Mouse (Mus musculus) liver, adult 2 months (tissue): Measurements from ENCODE around the gene Pop4. TPM values are rescaled to one million over a fixed set of nuclear protein-coding genes. Genes with fewer than 3 reads are reported as not detected.
A peak's percentile ranks its signal among the peaks of the same experiment; 100 is the strongest.

ENCODE experiments used
- DNase-seq: peaks from one replicate; pipeline ENCODE4 v3.0.0-alpha.2; 2011; ENCODE audit warnings: low read depth, low spot score; ENCODE audit errors: extremely low read depth
- H3K27ac ChIP-seq: fragments of 200-500 bp; replicated peaks from 2 replicates; pipeline ENCODE4 v1.5.1; 2012; ENCODE audit warnings: low read depth, mild to moderate bottlenecking, control low read depth, inconsistent platforms, low read length; ENCODE audit not compliant: insufficient read depth
- H3K27me3 ChIP-seq: fragments of 200-500 bp; 2 replicates; pipeline ENCODE4 v1.6.1; 2012; ENCODE audit warnings: mild to moderate bottlenecking, moderate library complexity, low read length, inconsistent platforms; ENCODE audit not compliant: control insufficient read depth, insufficient read depth
- H3K36me3 ChIP-seq: fragments of 200-500 bp; 2 replicates; pipeline ENCODE4 v1.6.1; 2012; ENCODE audit warnings: low read length, inconsistent platforms; ENCODE audit not compliant: control insufficient read depth, insufficient read depth
- H3K4me1 ChIP-seq: fragments of 200-500 bp; 2 replicates; pipeline ENCODE4 v1.6.1; 2011; ENCODE audit warnings: low read length; ENCODE audit not compliant: control insufficient read depth, insufficient read depth
- H3K4me3 ChIP-seq: fragments of 200-500 bp; 2 replicates; pipeline ENCODE4 v1.5.1; 2011; ENCODE audit warnings: low read depth, mild to moderate bottlenecking, control low read depth, low read length, moderate library complexity; ENCODE audit not compliant: insufficient read depth
- H3K79me2 ChIP-seq: fragments of 200-500 bp; 2 replicates; pipeline ENCODE4 v1.6.1; 2012; ENCODE audit warnings: inconsistent platforms, mild to moderate bottlenecking, low read length, moderate library complexity; ENCODE audit not compliant: control insufficient read depth, insufficient read depth
- H3K9ac ChIP-seq: fragments of 200-500 bp; 2 replicates; pipeline ENCODE4 v1.6.1; 2012; ENCODE audit warnings: low read depth, mild to moderate bottlenecking, control low read depth, inconsistent platforms, low read length
- CTCF ChIP-seq: fragments of 200-500 bp; IDR thresholded peaks from 2 replicates; pipeline ENCODE4 v1.5.1; 2011; ENCODE audit warnings: low read depth, low read length, control low read depth
- POLR2A ChIP-seq: fragments of 200-500 bp; IDR thresholded peaks from 2 replicates; pipeline ENCODE4 v1.6.1; 2011; ENCODE audit warnings: low read length, control low read depth; ENCODE audit not compliant: insufficient read depth; ENCODE audit errors: extremely low read depth
- whole genome bisulfite sequencing: fragments of 180-500 bp; shearing (Covaris S2); methylation state at CpG from one replicate; pipeline ENCODE4 v1.1.7; 2018; 5-methylcytosine and 5-hydroxymethylcytosine counted together
- polyA plus RNA-seq: library from polyadenylated mRNA; depleted of rRNA; stranded (reverse); fragments of >200 nt; gene quantifications from 2 replicates; pipeline ENCODE4 v1.2.3, GENCODE M21; 2012
- total RNA-seq: library from RNA; depleted of rRNA; stranded (reverse); fragments of >200 nt; gene quantifications from 2 replicates; pipeline ENCODE4 v1.2.3, GENCODE M21; 2014

Gene Pop4
- total and polyA plus RNA-seq, 2 experiments: 7.2 to 12.8 TPM

DNA sequence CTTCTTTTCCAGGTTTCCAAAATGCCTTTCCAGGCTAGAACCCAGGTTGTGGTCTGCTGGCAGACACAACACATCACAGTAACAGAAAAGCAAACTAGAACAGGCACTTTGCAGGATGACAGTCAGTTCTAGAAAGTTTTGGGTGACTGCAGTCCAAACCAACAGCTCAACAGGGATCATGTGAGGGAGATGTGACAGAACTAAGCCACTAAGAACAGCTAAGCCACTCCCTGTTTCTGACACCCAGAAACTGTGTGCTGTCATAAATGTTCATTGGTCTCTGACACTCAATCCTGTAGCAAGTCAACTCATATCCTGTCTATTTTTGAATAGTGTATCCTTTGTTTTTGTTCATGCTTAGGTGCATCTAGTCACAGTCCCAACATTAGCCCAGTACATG lies 34.1 kb downstream of the Pop4 start:
- no peak for TF ChIP-seq CTCF
- no peak for TF ChIP-seq POLR2A
- Histone ChIP-seq H3K79me2 (no peaks in the 10 kb centered on the region), H3K4me1 (peaks cover 8% of the 10 kb centered on the region), H3K36me3 (no peaks in the 10 kb centered on the region), H3K27ac (peak overlapping the region; percentile 15; the same call in 1 of the 2 replicates), H3K4me3 (no peak overlapping the region), H3K27me3 (no peaks in the 10 kb centered on the region), H3K9ac (no peak overlapping the region)
- DNase-seq: peak; percentile 70

DNA sequence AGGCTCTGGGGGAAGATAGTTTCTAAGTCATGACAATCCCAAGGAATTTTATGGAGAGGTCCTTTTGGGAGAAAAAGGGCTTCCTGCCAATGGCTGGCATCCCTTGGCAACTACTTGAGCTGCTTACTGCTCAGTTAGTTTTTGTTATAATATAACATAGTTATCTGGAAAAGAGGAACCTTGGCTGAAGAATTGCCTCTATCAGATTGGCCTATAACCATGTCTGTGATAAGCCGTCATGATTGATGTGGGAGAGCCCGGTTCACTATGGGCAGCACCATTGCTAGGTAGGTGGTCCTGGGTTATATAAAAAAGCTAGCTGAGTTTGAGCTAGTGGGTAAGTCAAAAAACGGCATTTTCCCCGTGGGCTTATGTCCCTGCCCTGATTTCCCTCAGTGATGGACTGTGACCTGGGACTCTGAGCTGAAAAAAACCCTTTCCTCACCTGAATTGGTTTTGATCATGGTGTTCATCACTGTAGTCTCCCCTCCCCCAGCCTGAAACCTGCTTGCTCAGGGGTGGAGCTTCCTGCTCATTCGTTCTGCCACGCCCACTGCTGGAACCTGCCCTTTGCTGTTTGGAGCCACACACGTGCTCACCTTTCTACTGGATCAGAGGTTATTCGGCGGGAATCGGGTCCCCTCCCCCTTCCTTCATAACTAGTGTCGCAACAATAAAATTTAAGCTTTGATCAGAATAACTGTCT lies 34.7 kb downstream of the Pop4 start:
- Histone ChIP-seq H3K27me3 (no peaks in the 10 kb centered on the region), H3K36me3 (no peaks in the 10 kb centered on the region), H3K9ac (no peak overlapping the region), H3K27ac (peak overlapping the region; percentile 67), H3K79me2 (no peaks in the 10 kb centered on the region), H3K4me1 (peaks cover 8% of the 10 kb centered on the region), H3K4me3 (no peak overlapping the region)
- 13% methylated on average over 11 of the region's 11 CpGs for WGBS
- DNase-seq: peak; percentile 75
- no peak for TF ChIP-seq POLR2A
- no peak for TF ChIP-seq CTCF

DNA sequence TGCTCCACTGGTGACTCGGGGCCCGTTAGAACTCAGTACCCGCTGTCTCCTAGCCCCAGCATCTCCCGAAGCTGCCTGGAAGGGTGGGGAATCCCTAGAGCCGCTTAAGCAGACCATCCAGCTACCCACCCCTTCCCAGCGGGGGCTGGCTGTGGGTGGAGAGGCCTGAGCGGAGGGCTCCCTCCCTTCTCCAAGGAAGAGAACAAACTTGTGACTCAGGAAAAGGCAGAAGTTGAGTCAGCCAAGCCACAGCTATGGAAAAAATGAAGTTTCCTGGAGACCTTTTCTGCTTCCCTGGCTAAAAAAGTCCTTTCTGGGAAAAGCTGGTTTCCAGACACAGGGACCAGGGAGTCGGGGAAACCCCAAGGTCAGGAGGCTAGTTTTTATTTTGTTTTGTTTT lies 40.9 kb downstream of the Pop4 start:
- H3K4me1 ChIP-seq: peaks cover 17% of the 10 kb centered on the region
- 0 out of 2 replicates have a peak overlapping the region, but pooled peaks have one; percentile 8 for H3K9ac ChIP-seq
- H3K4me3 ChIP-seq: no peak overlapping the region
- peaks cover 3% of the 10 kb centered on the region; the same call in 1 of the 2 replicates for H3K79me2 ChIP-seq
- 45% methylated on average over 8 of the region's 8 CpGs for WGBS
- no peak for DNase-seq
- peak overlapping the region; percentile 51 for H3K27ac ChIP-seq
- no peaks in the 10 kb centered on the region for H3K27me3 ChIP-seq
- H3K36me3 ChIP-seq: no peaks in the 10 kb centered on the region
- no peak for TF ChIP-seq CTCF
- no peak for TF ChIP-seq POLR2A

DNA sequence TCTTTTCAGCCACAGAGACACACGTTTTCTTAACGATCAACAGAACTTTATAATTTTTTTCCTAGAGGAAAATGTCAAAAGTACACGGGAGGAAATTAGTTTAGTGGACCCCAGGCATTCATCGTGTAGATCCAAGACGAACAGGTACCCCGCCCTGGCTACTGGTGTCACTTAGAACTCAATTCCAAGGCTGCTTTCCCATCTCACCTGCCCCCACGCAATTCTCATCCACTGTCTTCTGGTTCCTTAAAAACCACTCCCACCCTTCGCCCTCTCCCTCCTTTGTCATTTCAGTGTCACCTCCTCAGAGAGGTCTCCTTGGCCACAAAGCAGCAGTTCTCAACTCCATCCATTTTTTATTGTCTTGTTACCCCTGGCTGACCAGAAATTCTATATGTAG lies 42.9 kb downstream of the Pop4 start:
- Histone ChIP-seq H3K27me3 (no peaks in the 10 kb centered on the region), H3K4me1 (peaks cover 22% of the 10 kb centered on the region), H3K27ac (no peak overlapping the region), H3K4me3 (peak overlapping the region; percentile 72), H3K36me3 (no peaks in the 10 kb centered on the region), H3K9ac (peak overlapping the region; percentile 68; the same call in 1 of the 2 replicates), H3K79me2 (peaks cover 3% of the 10 kb centered on the region; the same call in 1 of the 2 replicates)
- WGBS: 34% methylated on average over 8 of the region's 8 CpGs
- DNase-seq: no peak
- no peak for TF ChIP-seq CTCF
- TF ChIP-seq POLR2A: no peak

DNA sequence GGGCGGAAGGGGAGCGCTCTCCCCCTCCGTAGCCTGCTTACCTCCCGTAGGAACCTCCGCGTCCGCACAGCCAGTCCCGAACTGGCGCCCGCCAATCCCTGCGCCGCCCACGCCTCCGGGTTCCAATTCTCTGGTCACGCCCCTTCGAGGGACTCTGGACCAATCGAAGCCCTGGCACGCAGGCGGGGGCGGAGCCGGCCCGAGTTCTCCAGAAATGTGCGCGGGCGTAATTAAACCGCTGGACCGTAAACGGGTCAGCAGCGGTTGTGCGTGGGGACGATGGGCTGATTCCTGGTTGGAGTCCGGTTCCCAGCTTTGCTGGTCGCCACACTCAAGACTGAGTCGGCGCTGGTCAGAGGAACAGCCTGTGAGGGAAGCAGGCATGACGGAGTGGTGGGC lies 43.3 kb downstream of the Pop4 start, which contains the start of gene Plekhf1:
TSS of gene Plekhf1 (minus strand) at position 117 of the 399 bp plus-strand sequence.
- WGBS: under 1% methylated on average over 36 of the region's 36 CpGs
- peak within 1 kb of the TSS; percentile 78 for H3K27ac ChIP-seq
- peak; percentile 82 for DNase-seq
- H3K4me3 ChIP-seq: peak within 1 kb of the TSS; percentile 72
- no peaks in the 10 kb centered on the region for H3K36me3 ChIP-seq
- H3K79me2 ChIP-seq: peaks cover 7% of the 10 kb centered on the region; the same call in 1 of the 2 replicates
- TF ChIP-seq CTCF (no peak), POLR2A (peak; percentile 94)
- H3K9ac ChIP-seq: peak within 1 kb of the TSS; percentile 86
- peaks cover 22% of the 10 kb centered on the region for H3K4me1 ChIP-seq
- H3K27me3 ChIP-seq: no peaks in the 10 kb centered on the region

DNA sequence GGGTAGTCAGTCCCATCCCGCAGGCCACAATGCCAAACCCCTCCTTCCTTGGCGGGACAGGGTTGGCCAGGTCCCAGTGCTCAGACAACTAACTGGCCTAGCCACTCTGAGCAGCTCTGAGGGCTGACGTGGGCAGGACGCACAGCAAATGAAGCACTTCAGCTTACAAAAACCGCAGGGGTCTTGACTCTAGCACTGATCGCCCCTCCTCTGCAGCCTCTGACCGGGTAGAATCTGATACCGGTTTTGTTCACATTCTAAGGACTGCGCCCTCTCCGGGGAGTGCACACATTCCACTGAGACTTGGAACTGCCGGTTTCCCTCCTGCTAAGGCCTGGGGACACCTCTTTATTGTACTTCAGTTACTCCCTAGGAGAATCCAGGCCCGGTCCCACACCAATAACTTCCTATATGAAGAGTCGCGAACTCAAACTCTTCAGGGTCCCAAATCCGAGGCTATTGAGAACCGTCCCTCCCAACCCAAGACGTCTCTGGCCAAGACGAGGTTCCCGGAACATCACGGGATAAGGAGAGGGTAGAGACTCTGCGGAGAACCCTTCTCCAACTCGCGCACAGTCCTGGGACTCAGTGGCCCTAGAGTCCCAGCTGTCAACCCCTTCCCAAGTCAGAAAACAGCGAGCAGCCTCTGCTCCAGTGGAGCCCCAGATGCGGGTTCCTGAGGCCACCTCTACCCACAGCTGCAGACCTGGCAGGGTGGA lies 43.9 kb downstream of the Pop4 start:
- WGBS: under 1% methylated on average over 25 of the region's 25 CpGs
- peak overlapping the region; percentile 86 for H3K9ac ChIP-seq
- peak overlapping the region; percentile 78 for H3K27ac ChIP-seq
- H3K27me3 ChIP-seq: no peaks in the 10 kb centered on the region
- H3K4me1 ChIP-seq: peaks cover 22% of the 10 kb centered on the region
- H3K79me2 ChIP-seq: peaks cover 12% of the 10 kb centered on the region; the same call in 1 of the 2 replicates
- H3K4me3 ChIP-seq: peak overlapping the region; percentile 72
- TF ChIP-seq CTCF: no peak
- TF ChIP-seq POLR2A: no peak
- peak; percentile 91 for DNase-seq
- no peaks in the 10 kb centered on the region for H3K36me3 ChIP-seq
